Mouse (Mus musculus) mature B cell (primary cell): Measurements from ENCODE around the gene Etfb.

Source experiments
- in situ Hi-C: fragments of 300-500 bp; cut with MboI; formaldehyde crosslinking; loops from 2 replicates; pipeline ENCODE4 v1.14.3; 2019

The Etfb gene

GRCm38 (mm10) chr7:43448246-43448645 is 4.4 kb downstream of the Etfb start:
- in situ Hi-C loops, result no loop called here

DNA sequence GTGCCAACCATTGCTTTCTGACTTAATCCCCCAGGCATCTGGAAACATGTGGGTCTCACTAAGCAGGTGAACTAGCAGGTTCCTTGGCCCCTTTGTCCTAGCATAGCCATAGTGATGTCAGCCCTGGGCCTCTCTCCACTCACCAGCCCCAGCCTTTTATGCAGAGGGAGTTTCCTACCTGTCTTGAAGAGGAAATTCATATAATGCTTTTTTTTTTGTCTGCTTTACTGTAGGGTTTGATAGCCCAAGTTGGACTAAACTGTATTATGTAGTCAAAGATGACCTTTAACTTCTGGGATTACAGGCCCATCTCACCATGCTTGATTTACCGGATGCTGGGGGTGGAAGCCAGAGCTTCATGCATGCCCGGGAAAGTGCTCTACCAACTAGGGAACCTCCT is 5.9 kb downstream of the Etfb start:
- in situ Hi-C loops, result no loop called here

DNA sequence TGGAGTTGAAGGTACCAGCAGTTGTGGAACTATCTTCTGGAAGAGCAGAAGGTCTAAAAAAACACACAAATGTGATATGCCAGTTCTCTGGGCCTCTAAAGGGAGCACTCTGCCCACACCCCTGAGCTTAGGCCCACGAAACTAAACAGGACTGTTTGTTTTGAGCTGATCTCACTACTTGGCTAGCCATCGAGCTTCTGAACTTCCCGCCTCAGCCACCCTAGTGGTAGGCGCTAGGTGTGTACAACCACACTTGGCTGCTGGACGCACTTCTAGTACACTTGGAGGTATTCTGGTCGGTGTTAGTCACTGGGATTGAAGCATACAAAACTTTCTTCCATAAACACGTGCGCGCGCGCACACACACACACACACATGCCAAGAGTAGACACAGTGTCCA is 7.8 kb downstream of the Etfb start:
- in situ Hi-C loops, result no loop called here

DNA sequence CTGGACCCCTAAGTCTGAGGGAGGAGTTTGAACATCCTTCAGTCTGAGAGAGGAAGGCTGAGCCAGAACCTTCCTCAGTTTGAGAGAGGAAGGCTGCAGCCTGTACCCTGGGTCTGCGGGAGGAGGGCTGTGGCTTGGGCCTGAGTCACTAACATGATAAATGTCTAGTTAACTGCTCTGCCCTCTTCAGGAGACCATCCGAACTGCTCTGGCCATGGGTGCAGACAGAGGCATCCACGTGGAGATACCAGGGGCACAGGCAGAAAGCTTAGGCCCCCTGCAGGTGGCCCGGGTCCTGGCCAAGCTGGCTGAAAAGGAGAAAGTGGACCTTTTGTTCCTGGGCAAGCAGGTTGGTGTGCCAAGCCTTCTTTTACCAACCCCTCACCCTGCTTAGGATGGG is 8.7 kb downstream of the Etfb start:
- in situ Hi-C loops, result no loop called here

- in situ Hi-C loops, result no loop called here
These were observed 9.9 kb downstream of the Etfb start for GRCm38 (mm10) chr7:43453599-43454355.

- in situ Hi-C loops, result no loop called here
These were observed 10.5 kb downstream of the Etfb start for GRCm38 (mm10) chr7:43454371-43454770.

DNA sequence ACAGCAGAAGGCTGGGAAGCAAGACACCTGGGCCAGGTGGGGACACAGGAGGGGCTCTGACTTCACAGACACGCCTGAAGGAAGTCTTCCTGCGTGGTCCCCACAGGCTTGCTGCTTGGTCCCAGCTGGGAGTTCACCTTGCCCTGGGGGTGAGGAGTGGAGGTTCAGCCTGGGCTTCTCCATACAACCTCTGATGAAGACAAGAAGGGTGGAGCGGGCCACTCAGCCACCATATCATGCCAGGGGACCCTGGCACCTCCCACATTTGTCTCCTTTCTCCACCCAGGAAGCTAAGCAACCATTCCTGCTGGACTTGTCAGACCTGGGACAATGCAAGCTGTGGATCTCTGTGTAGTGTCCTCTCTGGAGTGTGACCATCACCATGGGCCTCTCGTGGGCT is 19.0 kb downstream of the Etfb start, which contains the start of gene Vsig10l:
Gene Vsig10l, plus strand, starts transcription at position 301 of the 400 bp plus-strand sequence.
- in situ Hi-C loops, result loop anchor here (10.0 kb wide), 1 partner anchor 118 kb away; no protein-coding TSS in a partner anchor

- in situ Hi-C loops, result loop anchor here (10.0 kb wide), 1 partner anchor 119 kb away; no protein-coding TSS in a partner anchor
These were observed 20.1 kb downstream of the Etfb start for GRCm38 (mm10) chr7:43463976-43464375.

GRCm38 (mm10) chr7:43464864-43465343 is 21.0 kb downstream of the Etfb start:
- in situ Hi-C loops, result loop anchor here (10.0 kb wide), 1 partner anchor 120 kb away; no protein-coding TSS in a partner anchor

DNA sequence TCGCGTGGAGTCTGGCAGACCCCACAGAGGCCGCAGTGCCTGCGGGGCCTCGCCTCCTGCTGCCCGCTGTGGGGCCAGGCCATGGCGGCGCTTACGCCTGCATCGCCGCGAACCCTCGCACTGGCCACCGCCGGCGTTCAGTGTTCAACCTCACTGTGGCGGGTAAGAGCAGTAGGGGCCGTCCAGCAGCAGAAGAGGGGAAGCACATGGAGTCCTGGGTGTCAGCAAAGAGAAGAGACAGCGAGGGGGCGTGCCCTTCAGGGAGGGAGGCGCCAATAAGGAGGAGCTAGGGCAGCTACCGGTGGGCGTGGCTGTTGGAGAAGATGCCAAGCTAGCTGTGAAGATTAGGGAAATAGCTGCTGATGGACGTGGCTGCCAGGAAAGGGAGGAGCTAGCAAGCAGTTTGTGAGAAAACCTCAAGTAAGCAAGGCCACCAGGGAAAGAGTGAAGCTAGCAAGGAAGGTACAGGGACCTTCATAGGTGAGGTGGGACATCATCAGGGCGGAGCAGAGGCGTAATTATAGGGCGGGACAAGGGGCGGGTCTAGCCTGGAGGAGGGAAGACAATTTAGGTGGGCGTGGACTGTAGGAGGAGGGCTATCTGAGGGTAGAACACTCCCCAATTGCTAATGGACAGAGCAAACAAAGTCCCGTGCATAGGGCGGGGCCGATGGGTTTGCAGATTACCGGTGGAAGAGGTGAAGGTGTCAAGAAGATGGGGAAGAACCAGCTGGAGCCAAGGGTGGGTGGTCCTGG is 21.6 kb downstream of the Etfb start:
- in situ Hi-C loops, result loop anchor here (10.0 kb wide), 1 partner anchor 121 kb away; no protein-coding TSS in a partner anchor

DNA sequence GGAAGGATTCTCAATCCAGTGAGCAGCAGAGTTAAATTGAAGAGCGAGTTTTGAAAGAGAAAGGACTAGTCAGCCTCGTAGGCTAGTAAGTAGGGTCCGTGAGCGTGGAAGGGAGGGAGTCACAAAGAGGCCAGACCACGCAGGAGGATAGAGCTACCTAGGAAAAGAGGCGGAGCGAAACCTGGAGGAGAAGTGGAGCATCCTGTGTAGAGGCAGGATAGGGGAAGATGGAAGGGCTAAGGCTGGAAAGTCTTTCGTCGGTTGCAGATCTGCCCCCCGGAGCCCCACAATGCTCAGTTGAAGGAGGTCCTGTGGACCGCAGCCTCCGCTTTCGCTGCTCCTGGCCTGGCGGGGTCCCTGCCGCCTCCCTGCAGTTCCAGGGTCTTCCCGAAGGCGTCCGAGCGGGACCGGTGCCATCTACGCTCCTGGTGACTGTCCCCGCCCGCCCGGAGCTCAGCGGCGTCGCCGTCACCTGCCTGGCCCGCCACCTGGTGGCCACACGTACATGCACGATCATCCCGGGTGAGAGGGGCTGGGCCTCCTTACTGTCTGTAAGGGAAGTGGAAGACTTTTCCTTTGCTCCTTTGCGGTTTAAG is 22.3 kb downstream of the Etfb start:
- in situ Hi-C loops, result loop anchor here (10.0 kb wide), 1 partner anchor 121 kb away; no protein-coding TSS in a partner anchor

- in situ Hi-C loops, result no loop called here
These were observed 26.5 kb downstream of the Etfb start for GRCm38 (mm10) chr7:43470373-43470772.

DNA sequence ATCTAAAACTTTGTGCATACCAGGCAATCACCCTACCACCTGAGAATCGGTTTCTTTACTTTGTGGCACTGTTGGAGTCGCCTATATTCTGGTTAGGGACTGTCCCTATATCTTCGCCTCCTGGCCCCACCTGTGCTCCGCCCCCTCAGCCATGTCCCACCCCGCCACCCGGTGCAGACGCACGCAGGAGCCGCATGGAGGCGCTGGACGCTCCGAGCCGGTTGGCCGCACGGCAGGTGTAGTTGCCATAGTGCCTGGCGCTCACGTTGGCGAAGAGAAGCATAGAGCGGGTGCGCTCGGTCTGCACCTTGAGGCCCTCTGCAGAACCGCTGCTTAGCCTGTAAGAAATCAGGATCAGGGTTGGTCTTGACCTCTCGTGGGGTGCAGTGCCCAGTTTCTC is 31.8 kb downstream of the Etfb start:
- in situ Hi-C loops, result no loop called here

DNA sequence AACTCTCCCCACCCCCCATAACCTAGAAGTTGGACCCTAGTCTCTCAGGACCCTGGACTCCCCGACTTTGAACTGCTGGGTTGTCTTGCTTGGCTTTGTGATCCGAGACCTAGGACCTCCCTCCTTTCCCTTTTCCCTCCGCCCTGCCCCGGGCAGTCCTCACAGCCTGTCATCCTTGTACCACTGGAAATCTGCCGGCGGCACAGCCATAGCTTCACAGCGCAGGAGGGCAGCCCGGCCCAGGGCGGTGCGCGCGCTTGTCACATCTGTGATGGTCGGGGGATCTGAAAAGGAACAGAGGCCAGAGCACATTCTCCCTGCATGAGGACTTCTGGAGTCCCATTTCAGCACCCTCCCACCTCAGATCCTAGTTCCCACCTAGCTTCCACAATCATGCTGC is 32.5 kb downstream of the Etfb start:
- in situ Hi-C loops, result no loop called here

GRCm38 (mm10) chr7:43481191-43481590 is 37.3 kb downstream of the Etfb start:
- in situ Hi-C loops, result no loop called here

- in situ Hi-C loops, result no loop called here
These were observed 38.3 kb downstream of the Etfb start for GRCm38 (mm10) chr7:43482090-43482716.

DNA sequence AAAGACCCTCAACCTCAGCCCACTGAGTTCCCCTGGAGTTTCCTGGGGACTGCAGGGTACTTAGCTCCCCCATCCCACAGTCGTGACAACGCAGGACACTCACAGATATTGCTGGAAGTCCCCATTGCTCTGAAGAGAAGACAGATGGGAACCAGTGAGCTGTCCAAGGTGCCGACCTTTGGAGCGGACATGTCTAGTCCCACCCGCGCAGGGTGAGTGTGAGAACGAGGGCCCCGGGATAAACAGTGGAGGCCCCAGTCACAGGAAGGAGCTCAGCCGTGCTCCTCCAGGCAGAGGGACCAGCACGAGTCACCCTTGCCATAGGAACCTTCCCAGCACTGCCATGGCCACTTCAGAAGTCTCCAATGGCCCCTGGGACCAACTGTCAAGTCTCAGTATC is 39.4 kb downstream of the Etfb start:
- in situ Hi-C loops, result no loop called here

- in situ Hi-C loops, result no loop called here
These were observed 44.8 kb downstream of the Etfb start for GRCm38 (mm10) chr7:43488646-43489045.

DNA sequence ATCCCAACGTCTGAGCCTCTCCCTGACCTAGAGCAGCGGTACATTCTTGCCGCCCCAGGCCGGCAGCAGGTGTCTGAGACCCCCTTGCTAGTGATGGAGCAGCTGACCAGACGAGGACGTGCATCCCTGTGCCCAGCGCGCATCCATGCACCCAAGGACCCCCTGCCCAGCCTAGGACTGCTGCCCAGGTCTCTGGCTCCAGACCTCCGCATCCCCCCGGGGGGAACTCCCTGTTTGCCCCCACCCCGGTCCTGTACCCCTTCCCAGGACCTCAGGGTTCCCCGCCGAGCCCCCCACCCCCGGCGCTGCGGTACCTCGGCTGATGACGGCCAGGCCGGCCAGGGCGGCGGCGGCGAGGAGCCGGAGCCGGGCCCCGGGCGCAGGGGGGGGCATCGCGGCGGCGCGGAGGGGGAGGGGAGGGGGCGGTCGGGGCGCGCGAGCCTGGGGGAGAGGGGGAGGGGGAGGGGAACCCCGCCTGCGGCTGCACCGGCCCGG is 45.8 kb downstream of the Etfb start, which contains the start of gene Iglon5:
Gene Iglon5, minus strand, starts transcription at position 445 of the 495 bp plus-strand sequence.
- in situ Hi-C loops, result no loop called here

DNA sequence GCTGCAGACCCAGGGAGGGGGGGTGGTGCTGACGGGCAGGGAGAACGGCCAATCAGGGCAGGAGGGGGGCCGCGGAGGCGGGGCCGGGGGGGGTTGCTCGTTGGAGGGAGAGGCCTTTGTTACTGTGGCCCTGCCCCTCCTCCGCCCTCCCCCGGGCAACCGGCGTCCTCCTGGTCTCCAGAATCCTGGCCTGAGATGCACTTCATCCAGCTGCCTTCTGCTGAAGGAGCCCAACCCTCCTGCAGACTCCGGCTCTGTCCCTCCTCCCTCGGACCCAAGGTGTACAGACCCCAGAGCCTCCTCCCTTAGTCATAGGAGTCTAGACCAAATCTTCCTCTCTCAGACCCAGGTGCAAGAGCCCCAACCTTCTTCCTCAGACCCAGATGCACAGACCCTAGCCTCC is 46.3 kb downstream of the Etfb start:
- in situ Hi-C loops, result no loop called here

DNA sequence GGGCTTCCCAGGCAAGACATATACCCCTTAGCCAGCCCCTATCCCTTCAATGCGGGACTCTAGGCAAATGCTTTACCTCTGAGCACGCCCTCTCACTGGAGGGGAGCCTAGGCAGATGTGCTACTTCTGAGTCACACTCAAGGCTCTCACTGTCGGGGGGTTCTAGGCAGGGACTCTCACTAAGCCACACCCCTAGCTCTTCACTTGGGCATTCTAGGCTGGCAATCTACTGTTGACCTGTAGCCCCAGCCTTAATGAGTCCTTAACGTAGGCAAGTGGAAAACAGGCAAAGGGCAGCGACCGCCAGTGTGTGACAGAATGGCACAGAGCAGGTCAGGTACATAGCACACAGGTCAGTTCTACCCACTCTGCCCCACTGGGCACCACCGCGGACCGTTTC is 47.0 kb downstream of the Etfb start:
- in situ Hi-C loops, result no loop called here
